Mouse (Mus musculus) B cell, adult 67 days (primary cell): ENCODE measurements around the gene Prss54. TPM values are rescaled to one million over a fixed set of nuclear protein-coding genes. Genes with fewer than 3 reads are reported as not detected.

Experiments used
- total RNA-seq, 2 experiments: library from RNA; stranded (reverse); gene quantifications; 4 replicates each; pipeline ENCODE4 v1.2.4; 2023

Prss54 gene
- not detected for total RNA-seq

GRCm38 (mm10) chr8:95576240-95576639, at the start of gene Prss54:
Gene Prss54 (minus strand): TSS chr8:95576340.

GRCm38 (mm10) chr8:95533584-95534387, 42.4 kb downstream of the Prss54 start, which contains the start of gene Ccdc113:
Gene Ccdc113 (plus strand): TSS chr8:95534085.

Other genes starting within 250 kb of the Prss54 start
- gene Zfp319, start 244.4 kb downstream of the Prss54 start, total RNA-seq: 10 to 100 TPM; 25.2 to 26.2 TPM
- gene Usb1, start 244.1 kb downstream of the Prss54 start, total RNA-seq: 10 to 100 TPM; 53.7 to 58.1 TPM
- under 1 TPM in 1 of 2 experiments, not detected in 1; 0.21 TPM for gene Mmp15, start 224.1 kb downstream of the Prss54 start, total RNA-seq
- 100 to 1,000 TPM in 1 of 2 experiments, 10 to 100 TPM in 1; 97.6 to 101 TPM for gene Cfap20, start 141.5 kb downstream of the Prss54 start, total RNA-seq
- 10 to 100 TPM; 84.3 to 92.1 TPM for gene Csnk2a2, start 86.3 kb downstream of the Prss54 start, total RNA-seq
- not detected for gene Ccdc113, start 42.3 kb downstream of the Prss54 start, total RNA-seq
- gene Gins3, start 57.1 kb upstream of the Prss54 start, total RNA-seq: 1 to 10 TPM; 4.8 to 6.0 TPM
- under 1 TPM in 1 of 2 experiments, not detected in 1; 0.56 TPM for gene Ndrg4, start 100.6 kb upstream of the Prss54 start, total RNA-seq
- gene Setd6, start 139.5 kb upstream of the Prss54 start, total RNA-seq: 10 to 100 TPM; 30.0 to 40.3 TPM
- 100 to 1,000 TPM; 327 to 346 TPM for gene Cnot1, start 231.1 kb upstream of the Prss54 start, total RNA-seq
- gene Sap18b, start 249.0 kb upstream of the Prss54 start, total RNA-seq: 10 to 100 TPM; 47.7 to 83.8 TPM